Mouse (Mus musculus) spleen, adult 2 months (tissue): ENCODE results near the gene Mapk10. TPM values are rescaled to one million over a fixed set of nuclear protein-coding genes. Genes with fewer than 3 reads are reported as not detected.
"Not testable (repeated sequence)": the region's sequence is repeated elsewhere in the genome, so short reads cannot be mapped to it uniquely, and the experiment has no call there.

Experiments used
- DNase-seq, 2 experiments: peaks; one replicate each; pipeline versions ENCODE4 v3.0.0 to v3.0.0-alpha.2; 2012 to 2021; ENCODE audit warnings: low spot score in 2 of 2, low read depth in 1 of 2
- H3K27ac ChIP-seq: fragments of 200-500 bp; 2 replicates; pipeline ENCODE4 v1.5.1; 2012; ENCODE audit warnings: low read length, inconsistent platforms; ENCODE audit not compliant: insufficient read depth
- H3K27me3 ChIP-seq: fragments of 200-500 bp; 2 replicates; pipeline ENCODE4 v1.6.1; 2012; ENCODE audit warnings: mild to moderate bottlenecking, moderate library complexity, low read length, inconsistent platforms; ENCODE audit not compliant: control insufficient read depth, insufficient read depth
- H3K36me3 ChIP-seq: fragments of 200-500 bp; 2 replicates; pipeline ENCODE4 v1.6.1; 2012; ENCODE audit warnings: mild to moderate bottlenecking, low read length, inconsistent platforms; ENCODE audit not compliant: control insufficient read depth, insufficient read depth
- H3K4me1 ChIP-seq: fragments of 200-500 bp; 2 replicates; pipeline ENCODE4 v1.6.1; 2011; ENCODE audit warnings: inconsistent platforms; ENCODE audit not compliant: control insufficient read depth, insufficient read depth, insufficient read length
- H3K4me3 ChIP-seq: fragments of 200-500 bp; 2 replicates; pipeline ENCODE4 v1.5.1; 2011; ENCODE audit warnings: mild to moderate bottlenecking, inconsistent platforms; ENCODE audit not compliant: insufficient read depth, insufficient read length; ENCODE audit errors: extremely low read depth
- CTCF ChIP-seq: fragments of 200-500 bp; IDR thresholded peaks from 2 replicates; pipeline ENCODE4 v1.5.1; 2011; ENCODE audit warnings: mild to moderate bottlenecking, inconsistent platforms; ENCODE audit not compliant: insufficient read depth, insufficient read length, insufficient replicate concordance; ENCODE audit errors: extremely low read depth
- POLR2A ChIP-seq: fragments of 200-500 bp; IDR thresholded peaks from 2 replicates; pipeline ENCODE4 v1.6.1; 2011; ENCODE audit warnings: low read depth, low read length, inconsistent platforms
- WGBS: fragments of 180-500 bp; shearing (Covaris S2); methylation state at CpG from one replicate; pipeline ENCODE4 v1.1.7; 2018; 5-methylcytosine and 5-hydroxymethylcytosine counted together
- polyA plus RNA-seq: library from polyadenylated mRNA; depleted of rRNA; stranded (reverse); fragments of >200 nt; gene quantifications from 2 replicates; pipeline ENCODE4 v1.2.3, GENCODE M21; 2012

The Mapk10 gene
- polyA plus RNA-seq, 1 experiment, result 0.05 TPM

DNA sequence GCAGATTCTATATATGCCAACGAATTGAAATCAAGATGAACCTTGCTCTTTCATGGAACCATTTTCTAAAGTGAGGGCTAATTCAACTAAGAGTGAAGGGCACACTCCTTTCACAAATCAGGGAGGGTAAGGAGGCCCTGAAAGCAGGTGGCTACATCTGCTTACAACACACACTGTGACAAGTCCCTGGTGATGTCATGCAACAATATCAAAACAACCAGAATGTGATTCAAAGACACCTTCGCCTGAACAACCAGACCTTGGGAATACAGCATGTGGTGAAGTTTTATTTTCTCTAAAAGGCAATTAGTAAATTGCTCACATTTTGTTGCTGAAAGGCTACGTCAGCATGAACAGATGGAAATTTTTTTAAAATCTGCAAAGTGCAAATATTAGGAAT, 258.2 kb downstream of the Mapk10 start:
- Histone ChIP-seq H3K4me1 (no peaks in the 10 kb centered on the region), H3K27ac (no peak overlapping the region), H3K27me3 (no peaks in the 10 kb centered on the region), H3K36me3 (no peaks in the 10 kb centered on the region), H3K4me3 (no peak overlapping the region)
- TF ChIP-seq POLR2A, result no peak
- no peak for TF ChIP-seq CTCF
- DNase-seq, result no peak
- WGBS, result 73% methylated on average over 3 of the region's 3 CpGs

DNA sequence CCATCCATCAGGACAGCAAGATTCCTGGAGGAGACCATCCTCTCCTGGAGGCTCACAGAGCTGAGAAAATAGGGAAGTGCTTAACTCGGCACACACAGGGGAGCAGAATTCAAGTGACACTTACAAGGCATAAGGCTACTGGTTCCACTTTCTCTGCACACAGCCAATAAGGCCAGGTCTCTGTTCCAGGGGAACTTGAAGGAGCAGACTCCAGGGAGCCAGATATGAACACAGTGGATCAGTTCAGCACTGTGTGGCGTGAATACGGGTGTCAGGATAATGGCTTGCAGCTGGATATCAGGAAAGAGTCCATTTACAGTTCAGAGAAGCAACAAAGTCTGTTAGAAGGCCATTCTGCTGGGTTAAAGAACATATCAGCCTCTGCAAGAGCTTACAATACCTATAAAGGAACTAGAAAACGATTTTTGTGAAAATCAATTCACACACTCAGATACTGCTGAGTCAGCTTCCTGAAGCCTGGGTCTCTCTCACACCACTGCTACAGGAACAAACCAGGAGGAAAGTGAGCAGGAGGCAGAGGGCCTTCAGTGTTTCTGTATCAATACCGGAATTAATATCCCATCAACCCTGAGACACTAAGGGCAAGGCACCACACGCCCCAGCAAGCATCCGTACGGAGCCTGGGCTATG, 263.9 kb downstream of the Mapk10 start:
- no peak for DNase-seq
- H3K36me3 ChIP-seq, result no peaks in the 10 kb centered on the region
- 76% methylated on average over 8 of the region's 8 CpGs for WGBS

DNA sequence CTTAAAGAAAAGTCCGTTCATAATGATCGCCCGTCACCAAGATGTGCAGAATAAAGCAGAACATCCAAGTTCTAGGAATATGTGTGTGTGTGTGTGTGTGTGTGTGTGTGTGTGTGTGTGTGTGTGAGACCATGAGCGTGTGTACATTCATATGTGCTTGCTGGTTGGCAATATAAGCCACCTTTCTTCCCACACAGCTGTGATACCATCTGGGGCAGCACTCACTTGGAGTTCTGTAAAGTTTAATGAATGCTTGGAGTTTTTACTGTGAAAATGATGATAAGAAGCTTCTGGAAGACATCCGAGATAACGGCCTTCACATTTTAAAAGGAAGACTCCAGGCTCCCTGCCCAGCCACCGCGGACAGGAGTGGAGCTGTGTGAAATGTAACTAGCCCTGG, 264.5 kb downstream of the Mapk10 start:
- H3K36me3 ChIP-seq, result no peaks in the 10 kb centered on the region
- WGBS, result 89% methylated on average over 8 of the region's 8 CpGs
- no peaks in the 10 kb centered on the region for H3K4me1 ChIP-seq
- no peak for DNase-seq
- H3K27ac ChIP-seq, result no peak overlapping the region
- H3K27me3 ChIP-seq, result no peaks in the 10 kb centered on the region
- TF ChIP-seq CTCF (no peak), POLR2A (no peak)
- no peak overlapping the region for H3K4me3 ChIP-seq

More for the DNA sequence above, 263.9 kb downstream of the Mapk10 start:
- H3K27me3 ChIP-seq, result no peaks in the 10 kb centered on the region
- H3K4me1 ChIP-seq, result no peaks in the 10 kb centered on the region
- TF ChIP-seq CTCF (no peak), POLR2A (no peak)
- H3K27ac ChIP-seq, result no peak overlapping the region
- no peak overlapping the region for H3K4me3 ChIP-seq

DNA sequence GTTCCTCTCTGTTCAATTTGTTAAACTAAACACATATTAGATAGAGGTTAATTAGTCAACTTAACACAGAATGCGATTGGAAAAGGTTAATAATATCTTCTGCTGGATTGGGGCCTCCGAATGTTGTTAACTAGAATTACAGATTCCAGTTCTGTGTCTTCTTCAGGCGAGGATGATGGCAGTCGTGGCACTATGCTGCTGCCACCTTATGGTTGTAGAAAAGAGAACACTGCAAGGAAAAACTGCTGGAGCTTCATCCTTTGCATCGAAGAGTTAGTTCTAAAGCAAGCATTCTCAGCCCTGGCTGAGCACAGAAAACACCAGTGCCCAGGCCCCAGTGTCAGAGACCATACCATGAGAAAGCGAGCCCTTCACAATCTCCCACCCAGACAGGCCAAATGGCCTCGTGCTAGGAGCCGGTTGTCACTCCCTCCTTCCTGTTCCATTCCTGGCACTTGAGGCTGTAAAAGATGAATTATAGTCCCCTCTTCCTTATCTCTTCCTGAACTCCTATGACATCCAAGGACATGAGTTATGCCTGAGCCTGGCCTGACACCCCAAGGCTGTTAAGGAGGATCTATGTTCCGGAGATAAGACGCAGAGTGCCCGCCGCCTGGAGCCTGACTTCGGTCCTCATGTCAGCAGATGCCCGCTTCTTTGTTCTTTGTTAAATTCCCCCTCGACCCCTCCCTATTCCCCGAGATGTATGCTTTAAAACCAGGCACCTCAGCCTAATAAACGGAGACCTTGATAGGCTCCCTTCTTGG, 267.1 kb downstream of the Mapk10 start:
- H3K36me3 ChIP-seq, H3K27ac ChIP-seq, H3K4me3 ChIP-seq, DNase-seq, H3K4me1 ChIP-seq, H3K27me3 ChIP-seq: not testable (repeated sequence)
- WGBS, result 77% methylated on average over 17 of the region's 17 CpGs

DNA sequence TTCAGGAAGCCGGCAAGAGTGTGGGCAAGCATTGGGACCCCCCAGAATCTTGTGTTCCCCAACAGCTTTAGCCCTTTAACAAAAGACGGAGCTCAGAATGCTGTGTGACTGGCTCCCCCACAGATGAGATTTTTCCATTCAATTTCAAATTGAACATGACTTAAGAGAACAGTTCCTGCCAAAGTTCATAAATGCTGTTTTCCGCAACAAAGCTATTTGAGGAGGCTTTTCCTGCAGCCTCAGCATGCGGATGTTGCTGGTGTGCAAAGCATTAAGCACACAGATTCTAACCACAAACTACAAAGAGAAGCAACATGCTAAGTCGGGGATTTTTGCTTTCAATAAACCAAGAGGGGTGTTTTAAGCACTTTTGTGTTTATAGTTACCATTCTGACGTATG, 281.0 kb downstream of the Mapk10 start:
- TF ChIP-seq POLR2A, result no peak
- no peak for TF ChIP-seq CTCF
- no peaks in the 10 kb centered on the region for H3K36me3 ChIP-seq
- no peaks in the 10 kb centered on the region for H3K27me3 ChIP-seq
- WGBS, result 56% methylated on average over 6 of the region's 6 CpGs
- no peaks in the 10 kb centered on the region for H3K4me1 ChIP-seq
- no peak for DNase-seq
- H3K27ac ChIP-seq, result no peak overlapping the region
- no peak overlapping the region for H3K4me3 ChIP-seq

DNA sequence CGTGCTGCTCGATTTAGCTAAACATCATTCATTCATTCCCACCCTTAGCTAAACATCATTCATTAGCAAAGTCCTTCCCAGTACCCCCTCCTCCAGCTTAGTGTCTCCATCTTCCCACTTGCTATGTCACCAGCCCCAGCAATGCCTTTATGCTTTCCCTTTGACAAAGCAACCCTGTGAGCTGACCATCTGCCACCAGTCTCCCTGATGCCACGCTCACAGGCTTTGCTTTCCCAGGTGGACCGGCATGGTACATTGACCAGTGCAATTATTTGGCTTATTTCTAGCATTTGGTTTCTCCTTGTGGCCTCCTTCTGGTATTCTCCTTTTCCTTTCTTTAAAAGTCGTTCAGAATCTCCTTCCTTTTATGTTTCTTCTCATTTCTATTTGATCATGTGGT, 284.3 kb downstream of the Mapk10 start:
- H3K36me3 ChIP-seq, result no peaks in the 10 kb centered on the region
- no peak for DNase-seq
- no peaks in the 10 kb centered on the region for H3K27me3 ChIP-seq
- WGBS, result 81% methylated on average over 5 of the region's 5 CpGs
- TF ChIP-seq CTCF, result no peak
- no peak for TF ChIP-seq POLR2A
- H3K4me1 ChIP-seq, result no peaks in the 10 kb centered on the region
- no peak overlapping the region for H3K4me3 ChIP-seq
- H3K27ac ChIP-seq, result no peak overlapping the region

DNA sequence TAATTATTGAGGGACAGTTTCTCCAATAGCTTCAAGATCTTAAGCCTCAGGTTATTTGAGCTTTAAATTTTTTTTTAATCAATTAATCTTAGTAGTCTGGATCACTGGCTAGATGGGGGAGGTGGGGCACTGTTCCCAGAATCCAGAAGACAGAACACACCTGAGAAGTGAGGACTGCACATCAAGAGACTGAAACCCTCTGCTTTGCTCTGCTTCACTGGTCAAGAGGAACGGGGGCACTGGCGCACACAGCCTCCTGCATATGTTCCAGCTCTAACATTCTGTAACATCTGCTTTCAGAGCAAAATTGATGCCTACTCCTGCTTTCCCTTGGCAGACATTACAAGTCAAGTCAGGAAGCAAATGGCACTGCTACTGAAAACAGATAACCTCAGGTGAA, 290.9 kb downstream of the Mapk10 start:
- 74% methylated on average over 2 of the region's 2 CpGs for WGBS
- H3K4me3 ChIP-seq, result no peak overlapping the region
- H3K36me3 ChIP-seq, result no peaks in the 10 kb centered on the region
- no peak for DNase-seq
- TF ChIP-seq POLR2A, result no peak
- TF ChIP-seq CTCF, result no peak
- no peaks in the 10 kb centered on the region for H3K4me1 ChIP-seq
- no peak overlapping the region for H3K27ac ChIP-seq
- H3K27me3 ChIP-seq, result no peaks in the 10 kb centered on the region
